Mouse (Mus musculus): ENCODE results near the gene Cox17.

Gene Cox17

DNA sequence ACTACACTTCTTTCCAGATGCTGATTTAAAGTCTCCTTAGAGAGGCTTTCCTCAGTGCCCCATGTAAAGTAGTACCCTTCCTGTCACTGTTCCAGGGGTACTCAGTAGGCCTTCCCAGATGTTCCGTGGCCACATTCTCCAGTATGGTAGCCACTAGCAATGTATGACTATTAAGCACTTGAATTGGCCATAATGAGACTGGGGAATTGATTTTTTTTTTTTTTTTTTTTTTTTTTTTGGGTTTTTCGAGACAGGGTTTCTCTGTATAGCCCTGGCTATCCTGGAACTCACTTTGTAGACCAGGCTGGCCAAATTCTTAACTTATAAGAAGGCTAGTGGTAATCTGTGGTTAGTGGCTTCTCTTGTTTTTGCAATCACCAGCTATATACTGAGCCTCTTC lies 3.1 kb downstream of the Cox17 start:
- DNase-seq (ENCODE audit: low spot score), result no peak

- no peak for DNase-seq (ENCODE audit: low spot score)
Measured at GRCm38 (mm10) chr16:38350361-38350855, 3.6 kb downstream of the Cox17 start.

- DNase-seq (ENCODE audit: low spot score), result no peak
Measured at GRCm38 (mm10) chr16:38350939-38351338, 4.1 kb downstream of the Cox17 start.

GRCm38 (mm10) chr16:38352031-38352430 lies 5.2 kb downstream of the Cox17 start:
- DNase-seq (ENCODE audit: low spot score), result no peak

DNA sequence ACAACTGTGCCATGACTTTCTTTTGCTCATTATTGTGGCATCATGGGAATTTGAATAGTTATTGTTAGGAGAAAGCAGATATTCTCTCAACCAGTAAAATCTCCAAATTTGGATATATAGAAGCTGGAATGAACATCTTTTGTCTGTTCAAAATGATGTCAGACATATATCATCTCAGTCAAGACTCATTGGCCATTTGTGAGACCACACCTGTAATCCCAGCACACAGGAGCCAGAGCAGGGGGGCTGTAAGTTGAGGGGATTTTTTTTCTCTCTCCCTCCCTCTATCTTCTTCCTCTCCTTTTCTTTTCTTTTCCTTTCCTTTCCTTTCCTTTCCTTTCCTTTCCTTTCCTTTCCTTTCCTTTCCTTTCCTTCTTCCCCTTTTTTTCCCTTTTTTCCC lies 6.1 kb downstream of the Cox17 start:
- no peak for DNase-seq (ENCODE audit: low spot score)

GRCm38 (mm10) chr16:38353642-38354041 lies 6.9 kb downstream of the Cox17 start:
- no peak for DNase-seq (ENCODE audit: low spot score)

DNA sequence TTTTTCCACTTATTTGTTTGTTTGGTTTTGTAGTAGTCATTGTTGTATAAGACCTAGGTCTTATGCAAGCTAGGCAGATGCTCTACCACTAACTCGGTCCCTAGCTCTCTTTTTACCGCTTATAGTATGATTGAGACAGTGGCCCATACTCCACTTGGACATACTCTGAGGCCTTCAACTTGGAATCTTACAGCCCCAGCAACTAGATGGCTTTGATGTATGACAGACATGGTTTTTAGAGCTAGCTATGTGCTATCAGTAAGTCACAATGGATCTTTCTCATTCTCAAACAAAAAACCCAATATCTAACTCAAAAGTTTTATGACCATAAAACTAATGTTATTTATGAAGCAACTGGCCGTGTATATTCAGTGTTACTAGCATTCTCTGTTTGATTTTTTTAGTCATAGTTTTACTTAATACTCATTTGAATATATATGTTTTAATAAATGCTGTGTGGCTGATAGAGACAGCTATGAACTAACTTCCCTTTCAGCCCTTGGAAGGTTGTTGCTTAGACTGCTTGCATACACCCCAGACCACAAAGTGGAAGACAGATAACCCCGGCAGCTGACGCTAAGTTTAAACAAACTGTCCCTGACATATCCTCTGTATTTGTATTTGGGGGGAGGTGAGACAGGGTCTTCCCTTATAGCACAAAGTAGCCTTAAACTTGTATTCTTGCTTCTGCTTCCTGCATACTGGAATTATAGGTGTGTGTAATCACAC lies 7.6 kb downstream of the Cox17 start:
- DNase-seq (ENCODE audit: low spot score), result no peak

DNA sequence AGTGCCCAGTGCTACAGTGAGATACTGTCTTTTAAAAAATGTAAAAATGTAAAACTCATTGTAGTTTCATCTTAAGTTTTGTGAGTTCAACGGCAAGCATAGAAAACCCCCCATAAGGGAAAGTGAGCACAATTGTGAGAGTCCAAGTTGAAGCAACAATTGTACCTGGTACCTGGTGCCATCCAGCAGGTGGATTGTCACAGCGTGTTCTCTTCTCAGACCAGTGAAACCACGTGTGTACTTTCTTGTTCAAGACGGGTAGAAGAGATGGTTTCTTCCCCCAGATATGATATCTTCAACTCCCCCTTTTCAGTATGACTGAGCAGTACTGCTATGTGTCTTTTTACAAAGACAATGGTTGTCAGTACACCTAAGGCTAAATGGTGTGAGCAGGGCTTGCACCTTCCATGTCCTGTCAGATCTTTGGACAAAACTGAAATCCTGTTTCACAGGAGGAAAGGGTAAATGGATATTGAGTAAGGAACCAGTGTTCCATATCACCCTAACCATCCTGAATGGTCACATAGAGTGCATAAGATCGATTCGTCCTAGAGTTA lies 11.5 kb downstream of the Cox17 start:
- no peak for DNase-seq (ENCODE audit: low spot score)

- DNase-seq (ENCODE audit: low spot score), result no peak
Measured at GRCm38 (mm10) chr16:38359241-38359640, 12.4 kb downstream of the Cox17 start.

- no peak for DNase-seq (ENCODE audit: low spot score)
Measured at GRCm38 (mm10) chr16:38359857-38360256, 13.1 kb downstream of the Cox17 start.

- DNase-seq (ENCODE audit: low spot score), result no peak
Measured at GRCm38 (mm10) chr16:38360317-38360716, 13.5 kb downstream of the Cox17 start.

GRCm38 (mm10) chr16:38361933-38362332 lies 15.1 kb downstream of the Cox17 start, which contains the start of gene Popdc2:
Gene Popdc2, plus strand, starts transcription at chr16:38362209.
- DNase-seq (ENCODE audit: low spot score), result no peak

- DNase-seq (ENCODE audit: low spot score), result no peak
Measured at GRCm38 (mm10) chr16:38362493-38363255, 15.9 kb downstream of the Cox17 start.

DNA sequence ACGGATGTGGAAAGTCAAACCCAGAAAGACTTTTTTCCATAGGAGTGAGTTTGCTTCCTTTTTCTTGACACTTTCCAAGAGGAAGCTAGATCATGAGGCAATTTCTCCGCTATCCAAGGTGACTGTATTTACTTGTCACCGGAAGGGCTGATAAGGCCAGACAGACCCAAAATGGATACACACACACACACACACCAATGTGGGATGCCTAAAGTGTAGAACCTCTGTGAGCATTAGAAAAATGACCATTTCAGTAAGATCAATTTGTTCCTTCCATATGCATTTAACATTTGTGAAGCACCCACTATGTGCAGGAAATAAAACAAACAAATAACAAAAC lies 16.4 kb downstream of the Cox17 start:
- no peak for DNase-seq (ENCODE audit: low spot score)

- no peak for DNase-seq (ENCODE audit: low spot score)
Measured at GRCm38 (mm10) chr16:38363657-38364056, 16.9 kb downstream of the Cox17 start.

DNA sequence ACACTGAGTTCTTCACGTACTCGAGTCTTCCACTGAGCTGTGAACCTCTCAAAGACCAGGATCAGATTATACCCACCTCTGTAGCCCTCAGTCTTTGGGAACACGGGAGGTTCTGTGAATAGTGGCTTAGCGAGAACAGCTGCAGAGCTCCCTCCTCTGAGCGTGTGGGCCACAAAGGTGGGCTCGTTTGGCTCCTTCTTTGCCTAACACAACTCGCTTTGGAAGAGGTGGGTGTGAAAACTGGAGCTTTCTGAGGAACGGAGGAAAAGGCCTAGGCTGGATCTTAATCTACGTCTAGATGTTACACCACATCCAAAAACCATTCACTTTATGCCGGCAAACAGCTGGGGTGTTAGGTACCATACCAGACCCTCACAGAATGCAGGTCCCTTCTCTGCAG lies 18.6 kb downstream of the Cox17 start:
- no peak for DNase-seq (ENCODE audit: low spot score)

DNA sequence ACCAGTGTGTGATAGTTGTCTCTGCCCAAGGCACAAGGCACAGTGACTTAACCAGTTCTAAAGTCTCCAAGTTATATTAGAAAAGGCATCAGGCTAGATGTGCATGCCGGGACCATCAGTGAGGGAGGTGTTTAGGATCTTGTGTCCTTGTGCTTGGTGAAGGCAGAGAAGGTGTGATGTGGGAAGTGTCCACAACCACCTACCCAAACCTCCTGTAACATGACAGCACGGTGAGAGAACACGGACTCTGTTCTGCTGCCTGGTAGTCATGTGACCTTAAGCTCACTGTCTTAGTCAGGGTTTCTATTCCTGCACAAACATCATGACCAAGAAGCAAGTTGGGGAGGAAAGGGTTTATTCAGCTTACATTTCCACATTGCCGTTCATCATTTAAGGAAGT lies 19.4 kb downstream of the Cox17 start:
- DNase-seq (ENCODE audit: low spot score), result no peak

GRCm38 (mm10) chr16:38368336-38368735 lies 21.5 kb downstream of the Cox17 start:
- DNase-seq (ENCODE audit: low spot score), result no peak

GRCm38 (mm10) chr16:38369000-38369399 lies 22.2 kb downstream of the Cox17 start:
- DNase-seq (ENCODE audit: low spot score), result no peak

DNA sequence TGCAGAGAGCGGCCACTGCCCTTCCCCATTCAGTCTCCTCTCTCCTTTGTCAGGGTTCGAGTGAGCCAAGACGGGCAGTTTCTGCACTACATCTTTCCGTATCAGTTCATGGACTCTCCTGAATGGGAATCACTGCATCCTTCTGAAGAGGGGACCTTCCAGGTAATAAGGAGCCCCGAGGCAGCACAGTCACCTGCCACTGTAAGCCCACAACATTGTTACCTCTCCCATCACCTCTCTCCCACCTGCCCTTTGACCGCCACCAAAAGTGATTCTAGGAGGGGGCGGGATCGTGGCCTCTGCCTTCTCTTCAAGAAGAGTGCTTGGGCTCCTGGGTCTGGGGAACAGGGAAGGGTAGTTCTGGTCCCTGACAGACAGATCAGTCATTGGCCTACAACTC lies 22.6 kb downstream of the Cox17 start:
- no peak for DNase-seq (ENCODE audit: low spot score)

DNA sequence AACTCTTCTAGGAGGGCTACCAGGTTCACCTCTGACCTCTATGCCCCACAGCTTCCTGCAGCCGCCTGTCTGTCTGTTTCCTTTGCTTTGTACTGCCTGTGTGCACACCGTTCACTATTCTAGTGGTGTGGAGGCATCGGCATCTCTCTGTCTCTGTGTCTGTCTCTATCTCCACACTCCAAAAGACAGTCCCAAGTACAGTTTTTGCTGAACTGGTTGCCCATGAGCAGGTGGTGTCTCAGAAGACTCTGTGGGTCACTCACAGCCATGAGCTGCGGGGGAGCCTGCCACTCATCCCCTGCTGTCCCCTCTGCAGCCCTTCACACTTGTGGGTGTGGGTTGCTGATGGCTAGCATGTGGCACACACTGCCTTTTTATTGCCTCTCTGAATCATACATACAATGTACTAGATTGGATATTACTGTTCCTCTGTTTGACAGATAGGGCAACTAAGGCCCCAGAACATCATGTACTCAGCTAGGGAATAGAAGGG lies 23.2 kb downstream of the Cox17 start:
- no peak for DNase-seq (ENCODE audit: low spot score)

- no peak for DNase-seq (ENCODE audit: low spot score)
Measured at GRCm38 (mm10) chr16:38370633-38371374, 24.0 kb downstream of the Cox17 start.
